In the genomic region with DNA sequence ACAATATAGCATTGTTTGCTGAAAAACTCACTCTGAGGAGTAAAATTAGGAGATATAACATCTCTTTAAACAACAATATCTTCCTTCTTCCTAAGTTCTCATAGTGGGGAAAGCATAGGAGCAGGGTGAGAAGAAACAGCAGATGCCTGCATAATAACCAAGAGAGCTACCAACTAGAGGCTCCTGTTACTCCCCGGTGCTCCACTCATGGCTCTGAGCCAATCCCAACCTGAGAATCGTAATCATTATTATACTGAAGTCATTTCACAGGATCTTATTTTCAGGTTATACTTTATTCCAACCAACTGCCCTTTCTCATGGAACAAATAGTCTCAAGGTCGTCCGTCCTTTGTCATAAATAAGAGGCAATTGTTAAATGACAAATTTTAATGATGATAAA, we compare ENCODE assay signal across 24 mouse cellular contexts.
DNase-seq lines count a peak whose midpoint lies in the region; ATAC-seq lines count a peak whose summit lies in the region.
"Had no signal": no experiment of that assay in that cellular context is flagged by ENCODE, and none has a peak within 500 bp of the region (broad histone marks: within the 10 kb centered on the region; RNA-seq: fewer than 3 reads in every experiment).

No protein-coding gene starts in this region.

- H3K27ac ChIP-seq in forebrain, embryonic 14.5 days (ENCODE audit: low read depth, low read length) = no peak overlapping the region
- no peak overlapping the region for H3K27ac ChIP-seq in forebrain, embryonic 12.5 days
- H3K27ac ChIP-seq: forebrain, embryonic 13.5 days; kidney, embryonic 15.5 days; limb, embryonic 13.5 days; lung, embryonic 15.5 days; midbrain, embryonic 12.5 days; neural tube, embryonic 13.5 days had no signal

- H3K4me2 ChIP-seq in forebrain, embryonic 14.5 days (ENCODE audit: low read length) = no peak overlapping the region
- H3K4me2 ChIP-seq in forebrain, embryonic 12.5 days = no peak overlapping the region
- H3K4me2 ChIP-seq: forebrain, embryonic 13.5 days; kidney, embryonic 15.5 days; limb, embryonic 13.5 days; liver, embryonic 11.5 days; lung, embryonic 15.5 days; midbrain, embryonic 12.5 days; neural tube, embryonic 13.5 days had no signal

- H3K4me3 ChIP-seq in forebrain, embryonic 14.5 days (ENCODE audit: low read depth, low read length) = no peak overlapping the region
- no peak overlapping the region for H3K4me3 ChIP-seq in forebrain, embryonic 12.5 days (replicated peaks)
- H3K4me3 ChIP-seq: forebrain, embryonic 13.5 days; kidney, embryonic 15.5 days; limb, embryonic 13.5 days; lung, embryonic 15.5 days; midbrain, embryonic 12.5 days; neural tube, embryonic 13.5 days had no signal

- no peak for ATAC-seq in forebrain, embryonic 14.5 days
- ATAC-seq in forebrain, embryonic 12.5 days (ENCODE audit: low FRiP score) = no peak
- no peak for ATAC-seq in erythroblast, adult 5-6 weeks (replicated peaks; ENCODE audit: low FRiP score, poor library complexity, severe bottlenecking)
- ATAC-seq: forebrain, embryonic 13.5 days had no signal

- no peaks in the 10 kb centered on the region for H3K4me1 ChIP-seq in forebrain, embryonic 14.5 days (ENCODE audit: control insufficient read depth, insufficient read depth, low read length)
- no peaks in the 10 kb centered on the region for H3K4me1 ChIP-seq in forebrain, embryonic 12.5 days
- H3K4me1 ChIP-seq: kidney, embryonic 15.5 days; limb, embryonic 13.5 days; lung, embryonic 15.5 days; midbrain, embryonic 12.5 days; neural tube, embryonic 13.5 days had no signal

- peak; percentile 16 for DNase-seq in forebrain, embryonic 14.5 days (ENCODE audit: low spot score)
- DNase-seq in brain, adult 2 months (ENCODE audit: low read depth, low spot score) = peak; percentile 56
- DNase-seq in cerebellum, adult 8-10 months = peak; percentile 51
- DNase-seq in cerebellum, postnatal 25 days = peak; percentile 46 to 68
- DNase-seq in retina, embryonic 14.5 days (ENCODE audit: low spot score) = no peak
- DNase-seq: adrenal gland, adult 8-10 months; gastrocnemius, postnatal 14 days; heart, postnatal 14 days; kidney, adult 11 months; kidney, postnatal 25 days; lung, postnatal 36 days; retina, postnatal 1 day; right cerebral cortex, postnatal 14 days; thymus, postnatal 14 days had no signal

- no peak overlapping the region for H3K9ac ChIP-seq in forebrain, embryonic 14.5 days (ENCODE audit: low read length)
- H3K9ac ChIP-seq in forebrain, embryonic 12.5 days = no peak overlapping the region
- H3K9ac ChIP-seq: forebrain, embryonic 13.5 days; kidney, embryonic 15.5 days; limb, embryonic 13.5 days; lung, embryonic 15.5 days; midbrain, embryonic 12.5 days; neural tube, embryonic 13.5 days had no signal

- H3K27me3 ChIP-seq in forebrain, embryonic 14.5 days (replicated peaks; ENCODE audit: control insufficient read depth, insufficient read depth, low read length) = no peaks in the 10 kb centered on the region
- no peaks in the 10 kb centered on the region for H3K27me3 ChIP-seq in forebrain, embryonic 12.5 days
- H3K27me3 ChIP-seq: forebrain, embryonic 13.5 days; kidney, embryonic 15.5 days; limb, embryonic 13.5 days; lung, embryonic 15.5 days; midbrain, embryonic 12.5 days; neural tube, embryonic 13.5 days had no signal

- no peaks in the 10 kb centered on the region for H3K9me3 ChIP-seq in forebrain, embryonic 14.5 days (replicated peaks; ENCODE audit: control insufficient read depth, low read length)
- H3K9me3 ChIP-seq in forebrain, embryonic 12.5 days = no peaks in the 10 kb centered on the region
- H3K9me3 ChIP-seq: forebrain, embryonic 13.5 days; kidney, embryonic 15.5 days; limb, embryonic 13.5 days; lung, embryonic 15.5 days; midbrain, embryonic 12.5 days; neural tube, embryonic 13.5 days had no signal

- H3K36me3 ChIP-seq in forebrain, embryonic 14.5 days (ENCODE audit: control insufficient read depth, insufficient read depth, low read length) = no peaks in the 10 kb centered on the region
- H3K36me3 ChIP-seq in forebrain, embryonic 12.5 days (replicated peaks) = no peaks in the 10 kb centered on the region
- H3K36me3 ChIP-seq: G1E; kidney, embryonic 15.5 days; limb, embryonic 13.5 days; lung, embryonic 15.5 days; midbrain, embryonic 12.5 days; neural tube, embryonic 13.5 days had no signal

- WGBS in forebrain, embryonic 14.5 days = 58% methylated on average over 4 of the region's 4 CpGs
- WGBS in forebrain, embryonic 12.5 days = 81% methylated on average over 4 of the region's 4 CpGs
